Mouse (Mus musculus) heart, embryonic 11.5 days (tissue): ENCODE measurements around the gene Cpne5. TPM values are rescaled to one million over a fixed set of nuclear protein-coding genes. Genes with fewer than 3 reads are reported as not detected.

ENCODE experiments used
- ATAC-seq: fragments of 200-750 bp; cut with Nextera tagmentation; replicated peaks from 2 replicates; pipeline ENCODE4 v1.8.0; 2017; ENCODE audit warnings: moderate library complexity; ENCODE audit not compliant: insufficient number of reproducible peaks, low FRiP score, low TSS enrichment
- H3K27ac ChIP-seq: fragments of 300-500 bp; sonication (generic); 2 replicates; pipeline ENCODE4 v1.5.1; 2014; ENCODE audit warnings: mild to moderate bottlenecking, low read depth, low read length
- H3K27me3 ChIP-seq: fragments of 300-500 bp; sonication (generic); 2 replicates; pipeline ENCODE4 v1.6.1; 2014; ENCODE audit warnings: mild to moderate bottlenecking, low read length, mixed read lengths; ENCODE audit not compliant: control insufficient read depth, insufficient read depth
- H3K36me3 ChIP-seq: fragments of 300-500 bp; sonication (generic); 2 replicates; pipeline ENCODE4 v1.6.1; 2014; ENCODE audit warnings: mild to moderate bottlenecking, low read length, moderate library complexity, mixed read lengths; ENCODE audit not compliant: control insufficient read depth, insufficient read depth
- H3K4me1 ChIP-seq: fragments of 300-500 bp; sonication (generic); 2 replicates; pipeline ENCODE4 v1.6.1; 2014; ENCODE audit warnings: low read length; ENCODE audit not compliant: control insufficient read depth, insufficient read depth
- H3K4me2 ChIP-seq: fragments of 300-500 bp; sonication (generic); 2 replicates; pipeline ENCODE4 v1.6.1; 2014; ENCODE audit warnings: mild to moderate bottlenecking, moderate library complexity
- H3K4me3 ChIP-seq: fragments of 300-500 bp; sonication (generic); 2 replicates; pipeline ENCODE4 v1.5.1; 2014; ENCODE audit warnings: low read depth, low read length
- H3K9ac ChIP-seq: fragments of 300-500 bp; sonication (generic); 2 replicates; pipeline ENCODE4 v1.6.1; 2014; ENCODE audit warnings: mild to moderate bottlenecking, low read depth, low read length, moderate library complexity
- H3K9me3 ChIP-seq: fragments of 300-500 bp; sonication (generic); replicated peaks from 2 replicates; pipeline ENCODE4 v1.6.1; 2016; ENCODE audit warnings: low read length; ENCODE audit not compliant: control insufficient read depth
- WGBS: fragments of 180-500 bp; shearing (Covaris S2); extraction: QIAGEN DNeasy Blood & Tissue Kit; methylation state at CpG from one replicate; pipeline ENCODE4 v1.1.7; 2014; ENCODE audit not compliant: insufficient replicate concordance; 5-methylcytosine and 5-hydroxymethylcytosine counted together
- polyA plus RNA-seq: library from polyadenylated mRNA; unstranded; fragments of >200 nt; fragmentation: Nextera tagmentation; extraction: Ambion mirVana; gene quantifications from 2 replicates; pipeline ENCODE4 v1.2.1, GENCODE M21; 2014

Cpne5 gene
- polyA plus RNA-seq: 24.0 and 28.8 TPM in 2 replicates

- H3K4me1 ChIP-seq: peaks cover 16% of the 10 kb centered on the region
- H3K36me3 ChIP-seq: no peaks in the 10 kb centered on the region
- H3K4me3 ChIP-seq: peak within 1 kb of the TSS; percentile 67
- H3K27me3 ChIP-seq: peaks cover 36% of the 10 kb centered on the region
- no peaks in the 10 kb centered on the region; the same call in 1 of the 2 replicates for H3K9me3 ChIP-seq
- H3K9ac ChIP-seq: peak within 1 kb of the TSS; percentile 67
- H3K4me2 ChIP-seq: peak within 1 kb of the TSS; percentile 98
- WGBS: under 1% methylated on average over 58 of the region's 73 CpGs
- ATAC-seq: peak; percentile 29; the same call in 1 of the 2 replicates
- H3K27ac ChIP-seq: peak within 1 kb of the TSS; percentile 5
Measured at GRCm38 (mm10) chr17:29237772-29238420, at the start of gene Cpne5. Gene Cpne5, minus strand, starts transcription at chr17:29238167.

DNA sequence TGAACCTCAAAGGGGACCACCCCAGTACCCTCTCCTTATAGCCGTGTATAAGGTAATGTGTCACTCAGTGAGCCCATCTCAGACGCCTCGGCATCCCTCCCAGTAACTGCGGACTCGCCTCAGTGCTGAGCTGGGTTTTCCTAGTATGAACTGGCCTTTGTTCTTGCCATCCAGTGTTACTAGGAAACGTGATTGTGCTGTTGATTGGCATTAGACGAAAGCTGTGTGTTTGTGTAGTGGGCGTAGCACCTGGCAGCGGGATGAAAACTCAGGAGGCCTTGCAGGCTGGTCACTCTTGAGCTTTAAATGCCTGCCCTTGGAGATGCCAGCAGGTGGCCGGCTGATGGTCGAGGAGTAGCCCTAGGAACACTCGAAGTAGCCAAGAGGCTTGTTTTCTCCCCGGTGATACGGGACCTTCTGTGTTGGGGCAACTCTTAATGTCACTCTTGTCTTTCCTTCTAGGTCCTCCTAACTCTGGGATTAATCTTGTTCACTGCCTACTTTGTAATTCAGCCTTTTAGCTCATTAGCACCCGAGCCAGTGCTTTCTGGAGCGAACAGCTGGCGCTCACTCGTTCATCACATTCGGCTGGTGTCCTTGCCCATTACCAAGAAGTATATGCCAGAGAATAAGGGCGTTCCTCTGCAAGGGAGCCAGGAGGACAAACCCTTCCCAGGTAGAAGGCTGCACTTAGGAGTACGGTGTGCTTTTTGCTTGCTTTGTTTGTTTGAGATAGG is 44.4 kb upstream of the Cpne5 start:
- Histone ChIP-seq H3K27ac (no peak overlapping the region), H3K4me3 (no peak overlapping the region), H3K36me3 (peaks cover 9% of the 10 kb centered on the region), H3K4me2 (no peak overlapping the region), H3K9me3 (no peaks in the 10 kb centered on the region), H3K4me1 (no peaks in the 10 kb centered on the region), H3K9ac (no peak overlapping the region), H3K27me3 (no peaks in the 10 kb centered on the region)
- WGBS: 72% methylated on average over 21 of the region's 21 CpGs
- ATAC-seq: no peak

DNA sequence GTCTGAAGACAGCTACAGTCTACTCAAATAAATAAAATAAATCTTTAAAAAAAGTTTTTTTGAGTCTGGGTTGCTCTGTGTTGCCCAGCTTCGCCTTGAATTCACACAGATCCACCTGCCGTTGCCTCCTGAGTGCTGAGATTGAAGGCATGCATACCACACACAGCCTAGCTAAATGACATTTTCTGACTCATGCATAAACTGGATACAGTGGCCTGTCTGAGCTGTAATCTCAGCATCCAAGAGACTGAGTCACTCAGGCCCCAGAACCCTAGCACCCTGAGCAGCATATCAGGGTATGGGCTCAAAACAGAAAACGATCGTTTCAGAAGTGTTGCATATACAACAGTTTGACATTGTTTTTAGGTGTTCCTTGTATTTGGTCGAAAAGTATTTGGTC is 43.6 kb upstream of the Cpne5 start:
- no peak overlapping the region for H3K4me3 ChIP-seq
- H3K27ac ChIP-seq: no peak overlapping the region
- no peaks in the 10 kb centered on the region for H3K27me3 ChIP-seq
- H3K9ac ChIP-seq: no peak overlapping the region
- no peaks in the 10 kb centered on the region for H3K9me3 ChIP-seq
- H3K4me2 ChIP-seq: no peak overlapping the region
- peaks cover 9% of the 10 kb centered on the region for H3K36me3 ChIP-seq
- ATAC-seq: no peak
- no peaks in the 10 kb centered on the region for H3K4me1 ChIP-seq
- WGBS: 77% methylated on average over 5 of the region's 5 CpGs

- WGBS: 91% methylated on average over 5 of the region's 5 CpGs
- Histone ChIP-seq H3K4me2 (no peak overlapping the region), H3K27me3 (no peaks in the 10 kb centered on the region), H3K9ac (no peak overlapping the region), H3K27ac (no peak overlapping the region), H3K36me3 (peaks cover 9% of the 10 kb centered on the region), H3K4me1 (no peaks in the 10 kb centered on the region), H3K9me3 (no peaks in the 10 kb centered on the region), H3K4me3 (no peak overlapping the region)
- no peak for ATAC-seq
Measured at GRCm38 (mm10) chr17:29280422-29280821, 42.5 kb upstream of the Cpne5 start.

- H3K4me1 ChIP-seq: peaks cover 11% of the 10 kb centered on the region
- H3K4me2 ChIP-seq: no peak overlapping the region
- no peaks in the 10 kb centered on the region for H3K27me3 ChIP-seq
- no peaks in the 10 kb centered on the region for H3K36me3 ChIP-seq
- no peak for ATAC-seq
- H3K4me3 ChIP-seq: no peak overlapping the region
- 81% methylated on average over 11 of the region's 11 CpGs for WGBS
- H3K9me3 ChIP-seq: no peaks in the 10 kb centered on the region
- no peak overlapping the region for H3K9ac ChIP-seq
- no peak overlapping the region for H3K27ac ChIP-seq
Measured at GRCm38 (mm10) chr17:29273889-29274288, 35.9 kb upstream of the Cpne5 start.

GRCm38 (mm10) chr17:29273156-29273555 is 35.2 kb upstream of the Cpne5 start:
- H3K36me3 ChIP-seq: no peaks in the 10 kb centered on the region
- no peaks in the 10 kb centered on the region for H3K27me3 ChIP-seq
- H3K9ac ChIP-seq: no peak overlapping the region
- H3K4me3 ChIP-seq: no peak overlapping the region
- H3K9me3 ChIP-seq: no peaks in the 10 kb centered on the region
- no peak for ATAC-seq
- WGBS: 85% methylated on average over 7 of the region's 7 CpGs
- H3K4me1 ChIP-seq: peaks cover 11% of the 10 kb centered on the region
- no peak overlapping the region for H3K4me2 ChIP-seq
- H3K27ac ChIP-seq: no peak overlapping the region

GRCm38 (mm10) chr17:29270148-29270698 is 32.3 kb upstream of the Cpne5 start:
- WGBS: 89% methylated on average over 9 of the region's 9 CpGs
- Histone ChIP-seq H3K27ac (no peak overlapping the region), H3K27me3 (no peaks in the 10 kb centered on the region), H3K9me3 (no peaks in the 10 kb centered on the region), H3K4me3 (0 out of 2 replicates have a peak overlapping the region, but pooled peaks have one; percentile 85), H3K4me1 (peaks cover 11% of the 10 kb centered on the region), H3K4me2 (peak overlapping the region; percentile 59), H3K36me3 (no peaks in the 10 kb centered on the region), H3K9ac (no peak overlapping the region)
- no peak for ATAC-seq

DNA sequence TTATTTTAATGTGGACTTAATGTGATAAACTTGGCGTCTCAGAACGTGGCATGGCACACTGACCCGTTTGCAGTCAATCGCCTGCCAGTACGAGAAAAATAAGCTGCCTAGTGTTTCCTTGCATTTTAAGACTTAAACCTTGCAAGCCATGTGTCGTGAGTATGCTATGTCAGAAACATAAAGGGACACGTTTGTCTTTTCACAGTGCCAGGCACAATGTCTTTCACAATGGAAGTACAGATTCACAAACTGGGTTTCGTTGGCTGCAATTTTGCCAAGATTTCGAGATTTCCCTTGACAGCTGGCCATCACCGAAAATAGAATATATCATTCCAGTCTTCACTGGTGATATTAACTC is 31.4 kb upstream of the Cpne5 start:
- Histone ChIP-seq H3K4me2 (peak overlapping the region; percentile 59), H3K27ac (peak overlapping the region; percentile 95), H3K4me1 (peaks cover 14% of the 10 kb centered on the region), H3K4me3 (peak overlapping the region; percentile 85), H3K27me3 (no peaks in the 10 kb centered on the region), H3K9ac (peak overlapping the region; percentile 96), H3K36me3 (no peaks in the 10 kb centered on the region), H3K9me3 (no peaks in the 10 kb centered on the region)
- 18% methylated on average over 10 of the region's 10 CpGs for WGBS
- no peak for ATAC-seq
